Mouse (Mus musculus) thymus, adult 2 months (tissue): ENCODE measurements around the gene Olfr70.

ENCODE experiments used
- CTCF ChIP-seq: fragments of 200-500 bp; IDR thresholded peaks from 2 replicates; pipeline ENCODE4 v1.5.1; 2012; ENCODE audit warnings: mild to moderate bottlenecking, control low read depth, low read length, moderate library complexity, borderline replicate concordance; ENCODE audit not compliant: control insufficient read depth, poor library complexity, insufficient read depth; ENCODE audit errors: extremely low read depth
- POLR2A ChIP-seq: fragments of 200-500 bp; IDR thresholded peaks from 2 replicates; pipeline ENCODE4 v1.6.1; 2012; ENCODE audit warnings: mild to moderate bottlenecking, low read length, control low read depth, moderate library complexity; ENCODE audit not compliant: control insufficient read depth, poor library complexity, insufficient read depth; ENCODE audit errors: extremely low read depth

DNA sequence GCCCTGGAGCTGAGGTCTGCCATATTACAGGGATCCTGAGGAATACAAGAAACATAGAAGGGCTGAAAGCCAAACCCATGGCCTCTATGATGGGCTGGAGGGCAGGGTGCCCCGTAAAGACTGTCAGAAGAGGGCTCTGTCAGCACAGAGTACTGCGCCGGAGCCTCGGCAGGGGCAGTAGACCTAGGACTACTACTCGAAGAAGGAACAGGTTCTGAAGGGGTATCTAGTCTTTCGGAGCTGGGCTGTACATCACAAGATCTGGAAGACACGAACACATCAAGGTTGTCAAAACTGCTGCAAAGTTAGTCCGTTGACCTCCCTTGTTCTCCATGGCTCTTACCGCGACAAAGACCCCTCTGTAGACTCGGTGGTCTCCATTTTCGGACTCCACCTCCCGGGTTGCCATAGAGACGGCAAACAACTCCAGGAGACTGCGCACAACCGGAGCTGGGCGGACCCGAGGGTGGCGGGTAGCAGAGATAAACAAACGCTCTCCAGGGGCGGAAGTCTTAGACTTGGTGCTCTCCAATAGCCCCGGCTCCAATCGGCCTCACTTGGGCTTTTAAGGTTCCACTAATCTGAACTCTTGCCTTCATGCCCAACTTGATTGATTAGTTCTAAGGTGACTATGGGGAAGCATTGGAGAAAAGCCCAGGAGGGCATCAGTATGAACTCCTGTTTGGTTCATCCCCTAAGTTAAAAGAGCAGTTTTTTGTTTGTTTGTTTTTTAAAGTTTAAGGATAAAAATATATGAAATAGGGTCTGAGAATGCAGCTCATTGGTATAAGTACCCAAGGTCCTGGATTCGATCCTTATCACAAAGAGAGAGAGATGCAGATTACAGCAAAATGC is 47.2 kb downstream of the Olfr70 start, which contains the start of gene Spag8:
- TF ChIP-seq CTCF (no peak), POLR2A (no peak)
